Mouse (Mus musculus): ENCODE measurements at regions not wholly inside any gene's neighbourhood (a gene's known extent, or its start where the extent isn't known, plus 50 kb on each side); places are given as distances from the start of the nearest gene placed in this dataset.
"Not testable (repeated sequence)": the region's sequence is repeated elsewhere in the genome, so short reads cannot be mapped to it uniquely, and the experiment has no call there.

DNA sequence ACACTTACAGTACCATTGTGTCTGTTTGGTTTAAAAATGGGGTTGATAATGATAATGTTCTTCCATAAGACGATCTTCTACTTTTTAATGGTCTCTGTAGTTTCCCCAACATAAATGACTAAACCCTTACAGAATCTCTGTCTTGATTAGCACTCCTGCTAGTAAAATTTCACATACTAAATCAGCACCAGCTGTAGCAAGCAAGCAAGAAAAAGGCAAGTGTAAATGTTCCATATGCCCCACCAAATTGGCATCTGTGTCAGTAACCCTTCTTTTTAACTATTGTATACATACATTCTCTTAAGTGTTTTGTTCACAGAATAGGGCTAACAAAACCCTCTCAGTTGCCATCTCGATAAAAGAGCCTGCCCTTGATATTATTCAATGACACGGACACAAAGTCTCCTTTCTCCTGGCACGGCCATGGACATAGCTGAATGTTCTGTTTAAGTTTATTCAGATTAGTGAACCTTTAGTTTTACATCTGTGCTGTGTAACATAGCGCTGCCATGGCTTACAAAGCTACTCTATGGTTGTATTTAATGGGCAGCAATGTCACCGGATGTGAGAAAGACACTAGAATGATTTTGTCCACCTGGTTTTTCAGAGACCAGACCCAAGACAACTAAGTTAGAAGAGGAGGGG lies 414.3 kb downstream of the Gtdc1 start:
- H3K9me3 ChIP-seq (ENCODE audit: control insufficient read depth, low read length), result no peaks in the 10 kb centered on the region
- H3K4me2 ChIP-seq (replicated peaks; ENCODE audit: low read depth), result no peak overlapping the region
- DNase-seq (ENCODE audit: low spot score) (no peak), ATAC-seq (ENCODE audit: low FRiP score, low TSS enrichment) (no peak)
- TF ChIP-seq CTCF (IDR thresholded peaks at IDR 0.05; ENCODE audit: low read depth) (no peak), EP300 (optimal IDR thresholded peaks at IDR 0.05) (no peak)
- H3K4me3 ChIP-seq (ENCODE audit: low read depth, low read length), result no peak overlapping the region
- H3K4me1 ChIP-seq (replicated peaks; ENCODE audit: control insufficient read depth, insufficient read depth), result no peaks in the 10 kb centered on the region
- H3K9ac ChIP-seq (ENCODE audit: low read length), result no peak overlapping the region
- no peaks in the 10 kb centered on the region for H3K27me3 ChIP-seq (ENCODE audit: control insufficient read depth, insufficient read depth, low read length)
- no peak overlapping the region for H3K27ac ChIP-seq (replicated peaks)
- no peaks in the 10 kb centered on the region for H3K36me3 ChIP-seq (ENCODE audit: control insufficient read depth, insufficient read depth, low read length)
- 65% methylated on average over 6 of the region's 6 CpGs for WGBS

- no peaks in the 10 kb centered on the region for H3K4me1 ChIP-seq (replicated peaks; ENCODE audit: control insufficient read depth, insufficient read depth)
- H3K36me3 ChIP-seq (ENCODE audit: control insufficient read depth, insufficient read depth, low read length), result no peaks in the 10 kb centered on the region
- no peak overlapping the region for H3K4me3 ChIP-seq (ENCODE audit: low read depth, low read length)
- no peak overlapping the region for H3K9ac ChIP-seq (ENCODE audit: low read length)
- no peak for DNase-seq (ENCODE audit: low spot score)
- no peaks in the 10 kb centered on the region for H3K27me3 ChIP-seq (ENCODE audit: control insufficient read depth, insufficient read depth, low read length)
- H3K27ac ChIP-seq (replicated peaks), result no peak overlapping the region
- no peak overlapping the region for H3K4me2 ChIP-seq (replicated peaks; ENCODE audit: low read depth)
- 34% methylated on average over 8 of the region's 8 CpGs for WGBS
- no peaks in the 10 kb centered on the region for H3K9me3 ChIP-seq (ENCODE audit: control insufficient read depth, low read length)
- TF ChIP-seq EP300 (optimal IDR thresholded peaks at IDR 0.05) (no peak), CTCF (IDR thresholded peaks at IDR 0.05; ENCODE audit: low read depth) (no peak)
- no peak for ATAC-seq (ENCODE audit: low FRiP score, low TSS enrichment)
These were observed 415.1 kb downstream of the Gtdc1 start for GRCm38 (mm10) chr2:44512334-44512733.

DNA sequence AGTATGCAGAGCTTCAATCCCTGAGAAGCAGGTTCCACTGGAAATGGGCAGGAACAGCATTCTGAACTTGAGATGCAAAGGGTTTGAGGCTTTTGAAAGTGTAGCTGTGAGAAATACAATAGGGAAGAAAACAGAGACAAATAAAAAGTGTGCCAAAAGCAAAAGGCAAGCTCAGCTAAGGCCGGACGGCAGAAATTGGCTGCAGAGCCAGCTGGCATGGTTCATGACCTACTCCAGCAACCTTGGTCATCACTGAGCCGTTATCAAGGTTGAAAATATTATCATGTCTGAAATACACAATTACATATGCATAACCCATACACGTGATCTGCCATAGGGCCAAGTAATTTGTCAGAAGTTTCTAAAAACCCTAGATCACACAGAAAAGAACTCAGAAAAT lies 418.4 kb downstream of the Gtdc1 start:
- Histone ChIP-seq H3K4me3 (ENCODE audit: low read depth, low read length) (no peak overlapping the region), H3K27ac (replicated peaks) (no peak overlapping the region), H3K27me3 (ENCODE audit: control insufficient read depth, insufficient read depth, low read length) (no peaks in the 10 kb centered on the region), H3K36me3 (ENCODE audit: control insufficient read depth, insufficient read depth, low read length) (no peaks in the 10 kb centered on the region), H3K9me3 (ENCODE audit: control insufficient read depth, low read length) (no peaks in the 10 kb centered on the region), H3K4me2 (replicated peaks; ENCODE audit: low read depth) (no peak overlapping the region), H3K4me1 (replicated peaks; ENCODE audit: control insufficient read depth, insufficient read depth) (no peaks in the 10 kb centered on the region), H3K9ac (ENCODE audit: low read length) (no peak overlapping the region)
- TF ChIP-seq CTCF (IDR thresholded peaks at IDR 0.05; ENCODE audit: low read depth) (no peak), EP300 (optimal IDR thresholded peaks at IDR 0.05) (no peak)
- ATAC-seq (ENCODE audit: low FRiP score, low TSS enrichment) (no peak), DNase-seq (ENCODE audit: low spot score) (no peak)
- WGBS, result 76% methylated on average over 4 of the region's 4 CpGs

- H3K9ac ChIP-seq (ENCODE audit: low read length), result no peak overlapping the region
- no peaks in the 10 kb centered on the region for H3K36me3 ChIP-seq (ENCODE audit: control insufficient read depth, insufficient read depth, low read length)
- no peak for TF ChIP-seq CTCF (IDR thresholded peaks at IDR 0.05; ENCODE audit: low read depth)
- no peak for TF ChIP-seq EP300 (optimal IDR thresholded peaks at IDR 0.05)
- H3K9me3 ChIP-seq (ENCODE audit: control insufficient read depth, low read length), result no peaks in the 10 kb centered on the region
- ATAC-seq (ENCODE audit: low FRiP score, low TSS enrichment), result no peak
- H3K4me3 ChIP-seq (ENCODE audit: low read depth, low read length), result no peak overlapping the region
- H3K4me2 ChIP-seq (replicated peaks; ENCODE audit: low read depth), result no peak overlapping the region
- H3K4me1 ChIP-seq (replicated peaks; ENCODE audit: control insufficient read depth, insufficient read depth), result no peaks in the 10 kb centered on the region
- H3K27ac ChIP-seq (replicated peaks), result no peak overlapping the region
- H3K27me3 ChIP-seq (ENCODE audit: control insufficient read depth, insufficient read depth, low read length), result no peaks in the 10 kb centered on the region
- 75% methylated on average over 6 of the region's 6 CpGs for WGBS
- DNase-seq (ENCODE audit: low spot score), result no peak
These were observed 423.2 kb downstream of the Gtdc1 start for GRCm38 (mm10) chr2:44504273-44504672.

GRCm38 (mm10) chr2:44490806-44491205 lies 436.7 kb downstream of the Gtdc1 start:
- H3K9ac ChIP-seq (ENCODE audit: low read length); H3K27ac ChIP-seq (replicated peaks); H3K4me1 ChIP-seq (replicated peaks; ENCODE audit: control insufficient read depth, insufficient read depth); H3K36me3 ChIP-seq (ENCODE audit: control insufficient read depth, insufficient read depth, low read length); H3K4me3 ChIP-seq (ENCODE audit: low read depth, low read length); H3K4me2 ChIP-seq (replicated peaks; ENCODE audit: low read depth); H3K9me3 ChIP-seq (ENCODE audit: control insufficient read depth, low read length); H3K27me3 ChIP-seq (ENCODE audit: control insufficient read depth, insufficient read depth, low read length); DNase-seq (ENCODE audit: low spot score); ATAC-seq (ENCODE audit: low FRiP score, low TSS enrichment): not testable (repeated sequence)
- 89% methylated on average over 1 of the region's 1 CpGs for WGBS

DNA sequence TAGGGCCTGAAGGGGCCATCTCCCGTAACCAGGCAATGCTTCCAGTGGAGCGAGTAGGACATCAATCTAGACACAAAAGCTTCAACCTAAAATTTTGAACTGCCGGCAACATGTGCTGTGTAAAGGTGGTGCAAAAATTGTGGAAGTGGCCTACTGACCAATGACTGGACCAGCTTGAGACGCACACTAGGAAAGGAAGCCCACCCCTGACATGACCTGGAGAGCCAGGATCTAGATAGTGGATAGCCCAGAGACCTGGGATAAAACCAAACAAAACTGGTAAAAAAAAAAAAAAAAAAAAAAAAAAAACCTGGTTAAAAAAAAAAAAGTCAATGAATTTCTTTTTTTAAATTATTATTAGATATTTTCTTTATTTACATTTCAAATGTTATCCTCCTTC lies 437.2 kb downstream of the Gtdc1 start:
- Histone ChIP-seq H3K27me3 (ENCODE audit: control insufficient read depth, insufficient read depth, low read length) (no peaks in the 10 kb centered on the region), H3K36me3 (ENCODE audit: control insufficient read depth, insufficient read depth, low read length) (no peaks in the 10 kb centered on the region), H3K9me3 (ENCODE audit: control insufficient read depth, low read length) (no peaks in the 10 kb centered on the region), H3K27ac (replicated peaks) (no peak overlapping the region), H3K9ac (ENCODE audit: low read length) (no peak overlapping the region), H3K4me3 (ENCODE audit: low read depth, low read length) (no peak overlapping the region), H3K4me1 (replicated peaks; ENCODE audit: control insufficient read depth, insufficient read depth) (no peaks in the 10 kb centered on the region), H3K4me2 (replicated peaks; ENCODE audit: low read depth) (no peak overlapping the region)
- ATAC-seq (ENCODE audit: low FRiP score, low TSS enrichment) (no peak), DNase-seq (ENCODE audit: low spot score) (no peak)
- TF ChIP-seq CTCF (IDR thresholded peaks at IDR 0.05; ENCODE audit: low read depth), result no peak
- no peak for TF ChIP-seq EP300 (optimal IDR thresholded peaks at IDR 0.05)
- WGBS, result 96% methylated on average over 4 of the region's 4 CpGs

Data from stomach, postnatal 0 days (tissue).